Mouse (Mus musculus): ENCODE data around the gene Dcst2.

DNA sequence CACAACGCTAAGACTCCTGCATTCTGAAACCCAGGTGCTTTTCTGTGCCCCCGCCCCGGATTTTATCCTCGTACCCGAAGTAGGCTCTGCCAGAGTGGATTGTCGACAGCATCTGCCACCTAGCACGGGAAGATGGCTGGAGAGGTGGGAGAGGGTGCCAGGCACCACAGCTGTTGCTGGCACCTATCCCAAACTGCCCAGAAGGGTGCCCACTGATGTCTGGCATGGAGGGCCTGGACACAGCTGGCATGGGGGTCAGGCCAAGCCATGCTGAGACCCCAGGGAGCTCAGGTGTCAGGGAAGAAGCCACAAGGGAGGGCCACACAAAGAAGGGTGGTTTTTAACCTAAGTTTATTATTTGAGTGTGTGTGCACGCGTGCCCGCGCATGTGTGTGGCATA is 28.7 kb upstream of the Dcst2 start:
- TF ChIP-seq POLR2A (IDR thresholded peaks at IDR 0.05; ENCODE audit: control insufficient read depth in 1 of 2, insufficient read depth in 1 of 2, low read depth in 1 of 2, low read length in 2 of 2, poor library complexity in 1 of 2) (no peak), CTCF (IDR thresholded peaks at IDR 0.05 in 2 of 3, conservative IDR thresholded peaks at IDR 0.05 in 1 of 3; ENCODE audit: control insufficient read depth in 1 of 3, insufficient read depth in 1 of 3, low read depth in 2 of 3, low read length in 3 of 3, poor library complexity in 1 of 3, severe bottlenecking in 1 of 3) (no peak), EP300 (IDR thresholded peaks at IDR 0.05; ENCODE audit: low read depth in 1 of 2, low read length in 2 of 2) (no peak), ZKSCAN1 (IDR thresholded peaks at IDR 0.05; ENCODE audit: low read depth, low read length) (no peak), HCFC1 (IDR thresholded peaks at IDR 0.05; ENCODE audit: low read depth, low read length) (no peak), SMC3 (IDR thresholded peaks at IDR 0.05; ENCODE audit: low read depth, low read length) (no peak), USF2 (IDR thresholded peaks at IDR 0.05; ENCODE audit: borderline replicate concordance in 1 of 2, insufficient read depth in 1 of 2, low read depth in 1 of 2, low read length in 2 of 2) (no peak), TCF12 (IDR thresholded peaks at IDR 0.05; ENCODE audit: low read depth, low read length) (no peak), MEF2A (IDR thresholded peaks at IDR 0.05; ENCODE audit: extremely low read depth, insufficient replicate concordance, low read depth, low read length, poor library complexity, severe bottlenecking) (no peak), RAD21 (IDR thresholded peaks at IDR 0.05; ENCODE audit: low read depth, low read length) (no peak), MYC (IDR thresholded peaks at IDR 0.05; ENCODE audit: low read depth, low read length) (no peak), ZMIZ1 (IDR thresholded peaks at IDR 0.05; ENCODE audit: low read depth, low read length) (no peak)
